Mouse (Mus musculus) embryo, embryonic 9.5 days (tissue): Measurements from ENCODE around the gene Hoxa2.
A peak's percentile ranks its signal among the peaks of the same experiment; 100 is the strongest.

Experiments
- DNase-seq: peaks from one replicate; pipeline ENCODE4 v3.0.0-alpha.2; 2017; ENCODE audit errors: extremely low spot score

The Hoxa2 gene

GRCm38 (mm10) chr6:52164051-52164625, 493 bp downstream of the Hoxa2 start:
- no peak for DNase-seq

- DNase-seq, result peak; percentile 82
These were observed 1.1 kb downstream of the Hoxa2 start for GRCm38 (mm10) chr6:52163366-52164031.

- peak; percentile 75 for DNase-seq
These were observed 1.8 kb downstream of the Hoxa2 start for GRCm38 (mm10) chr6:52162611-52163365.

GRCm38 (mm10) chr6:52162093-52162380, 2.6 kb downstream of the Hoxa2 start:
- no peak for DNase-seq

GRCm38 (mm10) chr6:52161336-52162092, 3.1 kb downstream of the Hoxa2 start:
- DNase-seq, result peak; percentile 52

GRCm38 (mm10) chr6:52160511-52161335, 3.9 kb downstream of the Hoxa2 start:
- DNase-seq, result peak; percentile 74

- peak; percentile 55 for DNase-seq
These were observed 4.7 kb downstream of the Hoxa2 start for GRCm38 (mm10) chr6:52159979-52160378.

- no peak for DNase-seq
These were observed 5.4 kb downstream of the Hoxa2 start for GRCm38 (mm10) chr6:52159164-52159761.

GRCm38 (mm10) chr6:52158276-52159051, 6.2 kb downstream of the Hoxa2 start, which contains the start of gene Hoxa1:
Gene Hoxa1, minus strand, starts transcription at chr6:52158317.
- DNase-seq, result peak; percentile 89

GRCm38 (mm10) chr6:52157466-52158275, 7.0 kb downstream of the Hoxa2 start:
- DNase-seq, result peak; percentile 30

GRCm38 (mm10) chr6:52156551-52157200, 8.0 kb downstream of the Hoxa2 start:
- DNase-seq, result peak; percentile 41

GRCm38 (mm10) chr6:52155471-52155870, 9.2 kb downstream of the Hoxa2 start:
- no peak for DNase-seq

GRCm38 (mm10) chr6:52154044-52154443, 10.6 kb downstream of the Hoxa2 start:
- DNase-seq, result peak; percentile 29

- DNase-seq, result no peak
These were observed 11.4 kb downstream of the Hoxa2 start for GRCm38 (mm10) chr6:52153270-52153669.

- peak; percentile 59 for DNase-seq
These were observed 12.1 kb downstream of the Hoxa2 start for GRCm38 (mm10) chr6:52152226-52153193.

- peak; percentile 27 for DNase-seq
These were observed 13.1 kb downstream of the Hoxa2 start for GRCm38 (mm10) chr6:52151571-52151970.

- peak; percentile 69 for DNase-seq
These were observed 14.1 kb downstream of the Hoxa2 start for GRCm38 (mm10) chr6:52150401-52150966.
